Mouse (Mus musculus): ENCODE data around the gene 2810004N23Rik. TPM values are rescaled to one million over a fixed set of nuclear protein-coding genes. Genes with fewer than 3 reads are reported as not detected.

Gene 2810004N23Rik
- polyA plus RNA-seq, 1 experiment = 15.7 TPM

DNA sequence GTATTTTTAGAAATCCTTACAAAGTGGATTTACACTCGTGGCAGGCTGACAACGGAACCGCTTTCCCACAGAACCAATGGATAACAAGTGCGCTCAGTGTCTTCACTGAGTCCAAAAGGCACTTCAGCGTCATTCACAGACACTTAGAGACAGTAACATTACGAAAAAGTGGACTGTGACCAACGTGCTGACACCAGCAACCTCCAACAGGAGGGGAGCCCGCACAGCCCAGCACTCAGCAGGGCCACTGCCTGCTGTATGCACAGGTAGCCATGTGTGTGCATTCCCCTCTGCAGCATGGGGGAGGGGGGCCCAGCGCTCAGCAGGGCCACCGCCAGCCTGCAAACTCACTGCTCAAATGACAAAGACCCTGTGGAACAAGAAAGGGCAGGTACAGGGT lies 23.5 kb downstream of the 2810004N23Rik start:
- TF ChIP-seq POLR2A (IDR thresholded peaks at IDR 0.05; ENCODE audit: borderline replicate concordance, insufficient read depth, low read length) (no peak), CTCF (IDR thresholded peaks at IDR 0.05; ENCODE audit: borderline replicate concordance, insufficient read depth, low read depth, low read length) (no peak)

GRCm38 (mm10) chr8:124837956-124838355 lies 25.0 kb downstream of the 2810004N23Rik start:
- TF ChIP-seq CTCF (IDR thresholded peaks at IDR 0.05; ENCODE audit: borderline replicate concordance, insufficient read depth, low read depth, low read length) (no peak), POLR2A (IDR thresholded peaks at IDR 0.05; ENCODE audit: borderline replicate concordance, insufficient read depth, low read length) (no peak)
- DNase-seq = no peak
- H3K4me3 ChIP-seq (replicated peaks; ENCODE audit: insufficient read depth, low read depth, low read length) = no peak overlapping the region
- WGBS = 85% methylated on average over 2 of the region's 2 CpGs
- 0 out of 2 replicates have a peak, but pooled peaks cover 4% of the 10 kb centered on the region for H3K4me1 ChIP-seq (ENCODE audit: control insufficient read depth, insufficient read depth, low read length)
- H3K27ac ChIP-seq (ENCODE audit: insufficient read depth, low read length) = no peak overlapping the region
- H3K27me3 ChIP-seq (ENCODE audit: control insufficient read depth, insufficient read depth, low read length) = no peaks in the 10 kb centered on the region

More for the DNA sequence above, 23.5 kb downstream of the 2810004N23Rik start:
- Histone ChIP-seq H3K27me3 (ENCODE audit: control insufficient read depth, insufficient read depth, low read length) (no peaks in the 10 kb centered on the region), H3K4me3 (replicated peaks; ENCODE audit: insufficient read depth, low read depth, low read length) (no peak overlapping the region), H3K4me1 (ENCODE audit: control insufficient read depth, insufficient read depth, low read length) (peaks cover 8% of the 10 kb centered on the region; the same call in 1 of the 2 replicates), H3K27ac (ENCODE audit: insufficient read depth, low read length) (no peak overlapping the region)
- DNase-seq = no peak
- 91% methylated on average over 10 of the region's 10 CpGs for WGBS

GRCm38 (mm10) chr8:124836907-124837306 lies 26.0 kb downstream of the 2810004N23Rik start:
- no peak for TF ChIP-seq CTCF (IDR thresholded peaks at IDR 0.05; ENCODE audit: borderline replicate concordance, insufficient read depth, low read depth, low read length)
- TF ChIP-seq POLR2A (IDR thresholded peaks at IDR 0.05; ENCODE audit: borderline replicate concordance, insufficient read depth, low read length) = no peak
- Histone ChIP-seq H3K27me3 (ENCODE audit: control insufficient read depth, insufficient read depth, low read length) (no peaks in the 10 kb centered on the region), H3K4me3 (replicated peaks; ENCODE audit: insufficient read depth, low read depth, low read length) (no peak overlapping the region), H3K27ac (ENCODE audit: insufficient read depth, low read length) (no peak overlapping the region), H3K4me1 (ENCODE audit: control insufficient read depth, insufficient read depth, low read length) (0 out of 2 replicates have a peak, but pooled peaks cover 3% of the 10 kb centered on the region)
- DNase-seq = no peak
- 70% methylated on average over 2 of the region's 2 CpGs for WGBS

- TF ChIP-seq CTCF (IDR thresholded peaks at IDR 0.05; ENCODE audit: borderline replicate concordance, insufficient read depth, low read depth, low read length) (no peak), POLR2A (IDR thresholded peaks at IDR 0.05; ENCODE audit: borderline replicate concordance, insufficient read depth, low read length) (no peak)
- Histone ChIP-seq H3K27me3 (ENCODE audit: control insufficient read depth, insufficient read depth, low read length) (no peaks in the 10 kb centered on the region), H3K4me1 (ENCODE audit: control insufficient read depth, insufficient read depth, low read length) (no peaks in the 10 kb centered on the region; the same call in 1 of the 2 replicates), H3K4me3 (replicated peaks; ENCODE audit: insufficient read depth, low read depth, low read length) (no peak overlapping the region), H3K27ac (ENCODE audit: insufficient read depth, low read length) (no peak overlapping the region)
- 53% methylated on average over 7 of the region's 7 CpGs for WGBS
- no peak for DNase-seq
Observed at GRCm38 (mm10) chr8:124836273-124836672, 26.6 kb downstream of the 2810004N23Rik start.

DNA sequence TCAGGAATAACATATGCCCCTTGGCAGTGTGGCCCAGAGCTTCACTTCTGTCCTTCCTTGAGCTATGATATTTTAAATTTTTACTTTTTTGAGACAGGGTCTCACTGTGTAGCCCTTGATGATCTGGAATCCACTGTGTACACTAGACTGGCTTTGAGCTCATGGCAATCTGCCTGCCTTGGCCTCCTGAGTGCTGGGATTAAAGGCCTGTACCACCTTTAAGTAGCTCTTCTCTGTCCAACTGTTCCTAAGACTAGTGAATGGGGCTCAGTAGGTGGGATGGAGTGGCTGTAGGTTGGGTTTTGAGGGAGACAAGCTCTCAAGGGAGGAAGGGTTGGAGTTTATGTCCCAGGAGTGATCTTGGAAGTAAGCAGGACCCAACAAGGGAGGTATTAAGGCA lies 27.1 kb downstream of the 2810004N23Rik start:
- no peak for TF ChIP-seq CTCF (IDR thresholded peaks at IDR 0.05; ENCODE audit: borderline replicate concordance, insufficient read depth, low read depth, low read length)
- TF ChIP-seq POLR2A (IDR thresholded peaks at IDR 0.05; ENCODE audit: borderline replicate concordance, insufficient read depth, low read length) = no peak
- H3K4me3 ChIP-seq (replicated peaks; ENCODE audit: insufficient read depth, low read depth, low read length) = no peak overlapping the region
- no peak for DNase-seq
- no peak overlapping the region for H3K27ac ChIP-seq (ENCODE audit: insufficient read depth, low read length)
- no peaks in the 10 kb centered on the region for H3K27me3 ChIP-seq (ENCODE audit: control insufficient read depth, insufficient read depth, low read length)
- H3K4me1 ChIP-seq (ENCODE audit: control insufficient read depth, insufficient read depth, low read length) = no peaks in the 10 kb centered on the region; the same call in 1 of the 2 replicates

DNA sequence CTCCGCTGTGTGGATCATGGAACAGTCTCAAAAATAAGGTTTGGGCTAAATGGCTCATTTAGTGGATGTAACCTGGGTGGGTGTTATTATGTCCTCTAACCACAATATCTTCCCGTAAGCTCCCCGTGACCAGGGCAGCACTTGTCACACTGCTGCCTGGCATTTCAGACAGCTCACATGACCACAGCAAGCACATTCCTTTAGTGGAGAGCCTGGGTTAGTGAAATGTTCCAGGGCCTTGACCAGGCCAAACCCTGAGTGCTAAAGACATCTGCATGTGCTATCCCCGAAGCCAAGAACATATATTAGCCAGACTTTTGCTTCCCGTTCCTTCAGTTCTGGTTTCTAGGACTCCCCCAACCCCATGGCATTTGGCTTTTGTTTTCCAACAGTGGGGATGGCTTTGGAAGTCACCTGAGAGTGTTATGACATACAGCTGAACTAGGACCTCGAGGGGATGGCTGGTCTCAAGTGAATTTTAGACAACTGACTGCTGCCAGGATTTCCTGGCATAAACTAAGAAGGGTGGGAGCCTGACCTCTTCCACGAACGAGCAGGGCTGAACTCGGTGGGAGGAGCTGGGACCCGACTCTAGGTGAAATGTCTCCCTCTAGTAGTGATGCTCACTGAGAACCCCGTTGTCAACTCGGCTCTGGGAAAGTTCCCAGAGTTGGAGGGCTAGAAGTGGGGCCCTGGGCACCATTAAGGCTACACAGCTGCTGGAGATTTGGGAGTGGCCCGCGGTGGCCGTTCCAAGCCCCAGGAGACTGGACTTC lies 29.3 kb downstream of the 2810004N23Rik start:
- no peak for TF ChIP-seq POLR2A (IDR thresholded peaks at IDR 0.05; ENCODE audit: borderline replicate concordance, insufficient read depth, low read length)
- TF ChIP-seq CTCF (IDR thresholded peaks at IDR 0.05; ENCODE audit: borderline replicate concordance, insufficient read depth, low read depth, low read length) = no peak
- no peaks in the 10 kb centered on the region for H3K27me3 ChIP-seq (ENCODE audit: control insufficient read depth, insufficient read depth, low read length)
- WGBS = 37% methylated on average over 15 of the region's 15 CpGs
- H3K4me1 ChIP-seq (ENCODE audit: control insufficient read depth, insufficient read depth, low read length) = peaks cover 3% of the 10 kb centered on the region
- no peak overlapping the region for H3K4me3 ChIP-seq (replicated peaks; ENCODE audit: insufficient read depth, low read depth, low read length)
- no peak for DNase-seq
- no peak overlapping the region for H3K27ac ChIP-seq (ENCODE audit: insufficient read depth, low read length)

- no peak for TF ChIP-seq POLR2A (IDR thresholded peaks at IDR 0.05; ENCODE audit: borderline replicate concordance, insufficient read depth, low read length)
- TF ChIP-seq CTCF (IDR thresholded peaks at IDR 0.05; ENCODE audit: borderline replicate concordance, insufficient read depth, low read depth, low read length) = no peak
- WGBS = 75% methylated on average over 6 of the region's 6 CpGs
- DNase-seq = no peak
- H3K27ac ChIP-seq (ENCODE audit: insufficient read depth, low read length) = no peak overlapping the region
- no peaks in the 10 kb centered on the region for H3K27me3 ChIP-seq (ENCODE audit: control insufficient read depth, insufficient read depth, low read length)
- no peak overlapping the region for H3K4me3 ChIP-seq (replicated peaks; ENCODE audit: insufficient read depth, low read depth, low read length)
- H3K4me1 ChIP-seq (ENCODE audit: control insufficient read depth, insufficient read depth, low read length) = peaks cover 15% of the 10 kb centered on the region
Observed at GRCm38 (mm10) chr8:124831941-124832340, 31.0 kb downstream of the 2810004N23Rik start.

DNA sequence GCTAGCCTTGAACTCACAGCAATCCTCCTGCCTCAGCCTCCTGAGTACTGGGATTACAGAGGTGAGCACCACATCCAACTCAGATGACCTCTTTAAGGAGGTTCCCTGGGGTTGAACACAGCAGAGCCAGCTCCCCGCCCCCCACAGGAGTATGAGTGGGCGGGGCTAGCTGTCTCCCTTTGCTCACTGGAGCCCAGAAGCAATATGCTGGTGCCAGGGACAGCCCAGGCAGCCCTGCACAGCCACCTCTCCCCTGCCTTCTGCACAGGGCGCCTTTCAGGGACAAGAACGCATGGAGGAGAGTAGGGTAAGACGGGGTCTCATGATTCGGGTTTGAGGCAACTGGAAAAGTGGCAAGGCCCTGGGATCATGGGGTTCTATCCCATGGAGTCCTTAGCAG lies 31.4 kb downstream of the 2810004N23Rik start:
- H3K27me3 ChIP-seq (ENCODE audit: control insufficient read depth, insufficient read depth, low read length) = no peaks in the 10 kb centered on the region
- TF ChIP-seq POLR2A (IDR thresholded peaks at IDR 0.05; ENCODE audit: borderline replicate concordance, insufficient read depth, low read length) (no peak), CTCF (IDR thresholded peaks at IDR 0.05; ENCODE audit: borderline replicate concordance, insufficient read depth, low read depth, low read length) (no peak)
- DNase-seq = no peak
- 86% methylated on average over 6 of the region's 6 CpGs for WGBS
- no peak overlapping the region for H3K4me3 ChIP-seq (replicated peaks; ENCODE audit: insufficient read depth, low read depth, low read length)
- H3K27ac ChIP-seq (ENCODE audit: insufficient read depth, low read length) = no peak overlapping the region
- H3K4me1 ChIP-seq (ENCODE audit: control insufficient read depth, insufficient read depth, low read length) = peaks cover 15% of the 10 kb centered on the region

All from cerebellum, adult 2 months (tissue).